Mouse (Mus musculus) hindbrain, embryonic 14.5 days (tissue): ENCODE data around the gene Adgrg1. TPM values are rescaled to one million over a fixed set of nuclear protein-coding genes. Genes with fewer than 3 reads are reported as not detected.
A peak's percentile ranks its signal among the peaks of the same experiment; 100 is the strongest.

Experiments used
- ATAC-seq: fragments of 200-750 bp; cut with Nextera tagmentation; 2 replicates; pipeline ENCODE4 v1.8.0; 2017; ENCODE audit warnings: moderate number of reproducible peaks, mild to moderate bottlenecking, moderate TSS enrichment, moderate library complexity; ENCODE audit not compliant: low FRiP score
- DNase-seq: peaks from one replicate; pipeline ENCODE4 v3.0.0-alpha.2; 2015; ENCODE audit warnings: low spot score
- H3K27ac ChIP-seq: fragments of 300-500 bp; sonication (generic); 2 replicates; pipeline ENCODE4 v1.5.1; 2014; ENCODE audit warnings: mild to moderate bottlenecking, moderate library complexity
- H3K27me3 ChIP-seq: fragments of 300-500 bp; sonication (generic); 2 replicates; pipeline ENCODE4 v1.6.1; 2014; ENCODE audit warnings: mild to moderate bottlenecking, low read length, mixed read lengths; ENCODE audit not compliant: control insufficient read depth, insufficient read depth
- H3K36me3 ChIP-seq: fragments of 300-500 bp; sonication (generic); replicated peaks from 2 replicates; pipeline ENCODE4 v1.6.1; 2014; ENCODE audit not compliant: control insufficient read depth, insufficient read depth
- H3K4me1 ChIP-seq: fragments of 300-500 bp; sonication (generic); replicated peaks from 2 replicates; pipeline ENCODE4 v1.6.1; 2014; ENCODE audit warnings: antibody characterized with exemption, low read length, mixed read lengths; ENCODE audit not compliant: control insufficient read depth, insufficient read depth
- H3K4me2 ChIP-seq: fragments of 300-500 bp; sonication (generic); replicated peaks from 2 replicates; pipeline ENCODE4 v1.6.1; 2014; ENCODE audit warnings: mild to moderate bottlenecking, moderate library complexity
- H3K4me3 ChIP-seq: fragments of 300-500 bp; sonication (generic); replicated peaks from 2 replicates; pipeline ENCODE4 v1.5.1; 2014; ENCODE audit warnings: mild to moderate bottlenecking, low read length
- H3K9ac ChIP-seq: fragments of 300-500 bp; sonication (generic); 2 replicates; pipeline ENCODE4 v1.6.1; 2014
- H3K9me3 ChIP-seq: fragments of 300-500 bp; sonication (generic); 2 replicates; pipeline ENCODE4 v1.6.1; 2016; ENCODE audit warnings: low read length; ENCODE audit not compliant: control insufficient read depth
- WGBS: fragments of 180-500 bp; shearing (Covaris S2); extraction: QIAGEN DNeasy Blood & Tissue Kit; methylation state at CpG from one replicate; pipeline ENCODE4 v1.1.7; 2014; 5-methylcytosine and 5-hydroxymethylcytosine counted together
- polyA plus RNA-seq: library from polyadenylated mRNA; unstranded; fragments of >200 nt; fragmentation: Nextera tagmentation; extraction: Ambion mirVana; gene quantifications from 2 replicates; pipeline ENCODE4 v1.2.1, GENCODE M21; 2014

Adgrg1 gene
- polyA plus RNA-seq: 115 and 123 TPM in 2 replicates

DNA sequence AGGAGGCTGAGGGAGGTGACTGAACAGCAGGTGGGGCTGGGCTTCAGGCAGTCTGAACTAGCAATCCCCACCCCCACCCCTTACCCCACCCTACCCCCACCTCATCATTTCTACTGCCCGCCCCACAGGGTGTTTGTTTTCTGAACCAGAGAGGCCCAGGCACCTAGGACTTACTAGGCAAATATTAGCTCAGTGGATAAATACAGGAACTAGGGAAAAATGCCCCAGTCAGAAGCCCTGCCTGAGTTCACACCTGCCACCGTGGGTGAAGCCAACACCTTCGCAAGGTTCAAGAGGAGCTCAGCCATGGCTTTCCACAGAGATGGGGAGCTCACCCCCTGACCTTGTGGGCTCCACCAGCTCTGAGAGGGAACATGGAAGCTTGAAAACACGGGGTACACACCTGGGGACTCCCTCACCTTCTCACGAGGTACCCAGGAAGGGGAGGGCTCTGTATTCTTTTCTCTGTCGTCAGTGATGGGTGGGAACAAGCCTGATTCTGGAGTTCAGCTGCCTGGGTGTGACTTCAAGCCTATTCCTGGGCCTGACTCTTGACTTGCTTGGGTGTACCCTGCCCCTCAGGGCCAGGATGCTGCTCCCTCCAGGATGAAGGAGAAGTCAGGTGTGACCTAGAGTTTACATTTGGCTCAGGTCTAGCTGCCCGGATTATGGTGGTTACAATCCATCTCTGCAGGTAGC lies at the start of gene Adgrg1:
Gene Adgrg1, plus strand, starts transcription at position 285 of the 699 bp plus-strand sequence.
- WGBS: 60% methylated on average over 7 of the region's 7 CpGs
- H3K4me1 ChIP-seq: peaks cover 19% of the 10 kb centered on the region
- no peaks in the 10 kb centered on the region for H3K36me3 ChIP-seq
- no peaks in the 10 kb centered on the region for H3K9me3 ChIP-seq
- no peaks in the 10 kb centered on the region for H3K27me3 ChIP-seq
- no peak within 1 kb of the TSS for H3K4me3 ChIP-seq
- H3K9ac ChIP-seq: no peak within 1 kb of the TSS
- H3K27ac ChIP-seq: no peak within 1 kb of the TSS
- ATAC-seq (no peak), DNase-seq (no peak)
- H3K4me2 ChIP-seq: no peak within 1 kb of the TSS

DNA sequence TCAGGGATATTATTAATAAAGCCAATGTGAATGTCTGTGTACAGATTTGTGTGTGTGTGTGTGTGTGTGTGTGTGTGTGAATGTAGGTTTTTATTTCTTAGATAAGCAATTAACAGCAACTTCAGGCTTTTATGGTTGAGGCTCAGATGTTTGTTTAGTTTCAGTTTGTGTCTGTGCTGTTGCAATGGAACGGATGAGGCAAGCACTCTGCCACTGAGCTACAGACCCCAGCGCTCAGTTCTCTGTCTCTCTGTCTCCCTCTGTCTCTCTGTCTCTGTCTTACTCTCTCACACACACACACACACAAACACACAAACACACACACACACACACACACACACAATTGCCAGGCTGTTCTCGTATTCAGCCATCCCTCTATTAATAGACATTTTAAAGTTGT lies 46.3 kb upstream of the Adgrg1 start:
- Histone ChIP-seq H3K9me3 (no peaks in the 10 kb centered on the region), H3K4me2 (no peak overlapping the region), H3K27me3 (no peaks in the 10 kb centered on the region), H3K36me3 (no peaks in the 10 kb centered on the region), H3K27ac (no peak overlapping the region), H3K4me3 (no peak overlapping the region), H3K9ac (no peak overlapping the region), H3K4me1 (no peaks in the 10 kb centered on the region)
- no peak for ATAC-seq
- no peak for DNase-seq
- WGBS: 90% methylated on average over 3 of the region's 3 CpGs

DNA sequence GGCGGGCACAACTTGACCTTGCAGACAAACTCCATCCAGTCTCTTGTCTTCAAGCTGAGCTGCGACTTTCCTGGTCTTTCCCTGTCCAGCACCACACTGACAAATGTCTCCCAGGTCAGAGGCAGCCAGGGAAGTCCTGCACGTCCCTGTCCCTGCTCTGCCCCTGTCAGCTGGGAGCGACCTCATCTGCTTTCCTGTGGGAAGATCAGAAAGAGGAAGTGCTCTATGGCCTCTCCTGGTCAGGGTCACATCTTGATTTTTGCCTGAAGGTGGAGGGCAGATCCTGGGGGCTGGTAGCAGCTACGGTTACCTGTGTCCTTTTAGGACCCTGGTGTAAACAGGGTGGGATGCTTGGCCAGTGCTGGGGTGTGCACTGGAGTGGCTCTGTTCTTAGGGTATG lies 40.6 kb upstream of the Adgrg1 start:
- ATAC-seq (no peak), DNase-seq (no peak)
- H3K4me2 ChIP-seq: no peak overlapping the region
- H3K4me3 ChIP-seq: no peak overlapping the region
- WGBS: 61% methylated on average over 5 of the region's 5 CpGs
- H3K9me3 ChIP-seq: no peaks in the 10 kb centered on the region
- no peaks in the 10 kb centered on the region for H3K4me1 ChIP-seq
- no peaks in the 10 kb centered on the region for H3K36me3 ChIP-seq
- no peak overlapping the region for H3K9ac ChIP-seq
- H3K27ac ChIP-seq: no peak overlapping the region
- H3K27me3 ChIP-seq: no peaks in the 10 kb centered on the region

DNA sequence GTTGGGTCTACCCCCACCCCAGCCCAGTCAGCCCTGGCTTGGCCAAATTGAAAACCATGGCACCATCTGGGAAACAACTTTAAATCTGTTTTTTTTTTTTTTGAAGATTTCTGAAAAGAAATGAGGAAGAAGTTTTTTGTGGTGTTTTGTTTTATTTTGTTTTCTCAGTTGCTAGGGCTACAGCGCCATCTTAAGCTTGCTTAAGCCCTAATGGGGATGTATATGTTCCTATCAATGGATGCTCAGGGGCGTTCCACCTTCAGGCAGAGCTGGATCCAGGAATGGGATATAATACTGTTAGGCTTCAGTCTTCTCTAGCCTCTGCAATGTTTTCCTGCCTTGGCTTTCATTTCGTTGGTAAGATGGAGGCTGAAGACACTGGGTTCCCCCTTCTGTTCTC lies 39.4 kb upstream of the Adgrg1 start:
- H3K4me3 ChIP-seq: no peak overlapping the region
- H3K27me3 ChIP-seq: no peaks in the 10 kb centered on the region
- no peak overlapping the region for H3K4me2 ChIP-seq
- DNase-seq (no peak), ATAC-seq (no peak)
- H3K36me3 ChIP-seq: no peaks in the 10 kb centered on the region
- no peak overlapping the region for H3K27ac ChIP-seq
- WGBS: 80% methylated on average over 3 of the region's 3 CpGs
- no peaks in the 10 kb centered on the region for H3K4me1 ChIP-seq
- no peak overlapping the region for H3K9ac ChIP-seq
- no peaks in the 10 kb centered on the region for H3K9me3 ChIP-seq

DNA sequence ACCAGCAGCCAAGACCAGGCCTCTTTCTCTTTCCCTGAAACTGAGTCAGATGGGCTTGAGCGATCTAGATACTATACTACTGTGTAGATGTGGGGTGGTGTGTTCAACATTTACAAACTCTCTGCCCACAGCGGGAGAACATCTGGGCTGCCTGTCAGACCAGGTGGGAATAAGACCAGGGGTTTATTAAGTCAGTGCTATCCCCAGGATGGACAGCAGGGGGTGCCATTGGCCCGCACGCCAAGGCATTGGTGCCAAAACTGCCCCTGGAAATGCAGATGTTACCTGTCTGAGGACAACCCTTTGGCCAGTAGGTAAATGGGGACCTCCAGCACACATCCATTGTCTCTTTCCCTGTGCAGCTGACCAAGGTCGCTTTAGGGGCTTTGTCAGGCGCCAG lies 32.0 kb upstream of the Adgrg1 start:
- no peak overlapping the region for H3K9ac ChIP-seq

DNA sequence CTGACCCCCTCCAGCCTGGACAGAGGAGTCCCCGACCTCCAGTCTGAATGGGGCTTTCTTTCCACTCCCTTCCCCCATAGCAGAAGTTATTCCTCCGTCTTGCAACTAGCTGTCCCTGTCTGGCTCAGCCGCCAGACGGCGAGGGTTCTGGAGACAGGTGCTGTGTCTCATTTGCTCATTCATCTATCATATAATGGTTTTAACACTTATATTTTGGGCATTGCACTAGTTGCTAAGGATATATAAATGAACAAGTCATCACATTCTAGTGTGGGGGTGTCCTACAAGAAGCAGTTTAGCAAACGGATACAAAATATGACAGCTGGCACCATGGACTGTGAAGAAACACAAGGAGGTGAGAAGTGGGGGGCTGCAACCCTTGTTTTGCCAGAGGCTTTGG lies 29.4 kb upstream of the Adgrg1 start:
- H3K4me3 ChIP-seq: no peak overlapping the region
- H3K4me2 ChIP-seq: no peak overlapping the region
- no peak overlapping the region for H3K9ac ChIP-seq
- H3K36me3 ChIP-seq: no peaks in the 10 kb centered on the region
- H3K27me3 ChIP-seq: no peaks in the 10 kb centered on the region
- no peak overlapping the region for H3K27ac ChIP-seq
- H3K9me3 ChIP-seq: no peaks in the 10 kb centered on the region
- DNase-seq (no peak), ATAC-seq (no peak)
- WGBS: 48% methylated on average over 6 of the region's 6 CpGs
- no peaks in the 10 kb centered on the region for H3K4me1 ChIP-seq

More for the DNA sequence above, 32.0 kb upstream of the Adgrg1 start:
- no peaks in the 10 kb centered on the region for H3K36me3 ChIP-seq
- H3K27ac ChIP-seq: no peak overlapping the region
- WGBS: 10% methylated on average over 6 of the region's 6 CpGs
- no peaks in the 10 kb centered on the region for H3K27me3 ChIP-seq
- DNase-seq: peak; percentile 80
- H3K4me1 ChIP-seq: no peaks in the 10 kb centered on the region
- no peak overlapping the region for H3K4me3 ChIP-seq
- no peak for ATAC-seq
- H3K4me2 ChIP-seq: no peak overlapping the region
- no peaks in the 10 kb centered on the region for H3K9me3 ChIP-seq

DNA sequence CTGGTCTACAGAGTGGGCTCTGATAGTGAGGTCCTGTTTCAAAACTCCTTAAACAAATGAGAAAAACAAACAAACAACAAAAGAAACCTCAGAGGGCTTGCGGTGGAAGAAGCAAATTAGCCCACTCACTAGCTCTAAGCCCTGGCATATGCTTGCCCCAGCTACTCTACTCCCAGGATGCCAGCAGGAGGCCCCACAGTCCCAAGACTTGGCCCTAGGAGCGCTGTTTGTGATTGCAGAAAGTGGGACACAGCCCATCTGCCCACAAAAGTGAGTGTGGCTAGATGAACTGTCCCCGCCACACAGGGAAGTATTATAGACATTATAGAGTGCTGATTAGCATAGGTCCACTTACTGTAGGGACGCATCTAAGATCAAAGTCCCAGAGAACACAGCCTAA lies 26.1 kb upstream of the Adgrg1 start:
- Histone ChIP-seq H3K9ac (no peak overlapping the region), H3K36me3 (no peaks in the 10 kb centered on the region), H3K4me3 (no peak overlapping the region), H3K27me3 (no peaks in the 10 kb centered on the region), H3K9me3 (no peaks in the 10 kb centered on the region), H3K27ac (no peak overlapping the region), H3K4me2 (no peak overlapping the region), H3K4me1 (no peaks in the 10 kb centered on the region)
- 80% methylated on average over 4 of the region's 4 CpGs for WGBS
- DNase-seq: no peak
- no peak for ATAC-seq

DNA sequence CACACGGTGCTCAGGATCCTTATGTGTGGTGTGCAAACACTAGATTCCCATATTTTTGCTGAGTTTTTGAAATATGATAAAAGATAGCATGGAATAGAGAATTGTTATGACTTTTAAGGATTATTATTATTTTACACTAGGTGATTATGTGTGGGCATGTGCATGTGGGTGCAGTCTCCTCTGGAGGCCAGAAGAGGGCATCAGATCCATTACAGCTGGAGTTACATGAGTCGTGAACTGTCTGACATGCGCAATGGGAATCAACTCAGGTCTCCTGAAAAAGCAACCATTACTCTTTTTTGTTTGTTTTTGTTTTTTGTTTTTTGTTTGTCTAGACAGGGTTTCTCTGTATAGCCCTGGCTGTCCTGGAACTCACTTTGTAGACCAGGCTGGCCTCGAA lies 25.5 kb upstream of the Adgrg1 start:
- no peak for DNase-seq
- WGBS: 93% methylated on average over 4 of the region's 4 CpGs
- H3K27me3 ChIP-seq: no peaks in the 10 kb centered on the region

DNA sequence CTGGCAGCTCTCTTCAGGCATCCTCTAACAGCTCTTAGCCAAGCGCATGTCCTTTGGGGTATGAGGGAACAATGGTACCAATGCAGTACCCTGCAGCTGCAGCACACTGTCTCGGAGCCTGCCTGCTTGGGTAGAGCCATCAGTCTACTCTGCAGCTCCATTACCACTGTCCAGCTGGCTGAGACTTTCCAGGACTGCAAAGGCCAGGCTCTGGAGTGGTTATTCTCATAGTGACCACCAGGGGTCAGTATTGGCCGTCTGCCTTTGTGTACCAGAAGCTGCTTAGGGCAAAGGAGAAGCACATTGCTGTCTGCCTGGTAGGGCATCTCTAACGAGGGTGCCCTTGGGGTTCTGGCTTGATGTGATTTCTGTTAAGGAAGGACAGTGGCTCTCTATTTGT lies 24.5 kb upstream of the Adgrg1 start:
- no peak overlapping the region for H3K9ac ChIP-seq
- H3K27ac ChIP-seq: 0 out of 2 replicates have a peak overlapping the region, but pooled peaks have one; percentile 20
- DNase-seq (peak; percentile 89), ATAC-seq (peak; percentile 81)
- H3K4me3 ChIP-seq: no peak overlapping the region
- no peaks in the 10 kb centered on the region for H3K9me3 ChIP-seq
- no peaks in the 10 kb centered on the region for H3K4me1 ChIP-seq
- no peaks in the 10 kb centered on the region for H3K36me3 ChIP-seq
- no peaks in the 10 kb centered on the region for H3K27me3 ChIP-seq
- no peak overlapping the region for H3K4me2 ChIP-seq
- 17% methylated on average over 4 of the region's 4 CpGs for WGBS

More for the DNA sequence above, 25.5 kb upstream of the Adgrg1 start:
- no peak for ATAC-seq
- no peak overlapping the region for H3K4me3 ChIP-seq
- no peak overlapping the region for H3K9ac ChIP-seq
- no peaks in the 10 kb centered on the region for H3K36me3 ChIP-seq
- no peaks in the 10 kb centered on the region for H3K9me3 ChIP-seq
- H3K4me2 ChIP-seq: no peak overlapping the region
- no peaks in the 10 kb centered on the region for H3K4me1 ChIP-seq
- H3K27ac ChIP-seq: no peak overlapping the region

DNA sequence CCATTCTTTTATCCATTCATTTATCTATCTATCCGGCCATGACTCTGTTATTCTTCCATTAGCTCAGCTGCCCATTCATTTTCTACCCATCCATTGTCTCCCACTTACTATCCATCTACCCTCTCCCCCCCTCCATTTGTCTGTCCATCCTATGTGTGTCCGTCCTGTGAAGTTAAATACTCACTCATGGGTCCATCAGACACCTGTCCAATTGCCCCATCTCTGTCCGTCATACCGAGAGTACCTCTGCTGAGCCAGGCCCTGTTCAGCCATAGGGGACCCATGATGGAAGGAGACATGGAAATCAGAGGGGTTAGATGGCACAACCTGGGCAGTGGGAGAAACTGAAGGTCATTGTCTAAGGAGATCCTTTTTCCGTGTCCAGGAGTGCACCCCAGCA lies 24.1 kb upstream of the Adgrg1 start:
- H3K4me3 ChIP-seq: no peak overlapping the region
- no peak overlapping the region for H3K9ac ChIP-seq
- no peaks in the 10 kb centered on the region for H3K9me3 ChIP-seq
- no peaks in the 10 kb centered on the region for H3K27me3 ChIP-seq
- DNase-seq (no peak), ATAC-seq (peak; percentile 33)
- WGBS: 73% methylated on average over 5 of the region's 5 CpGs
- H3K27ac ChIP-seq: peak overlapping the region; percentile 20; the same call in 1 of the 2 replicates
- no peaks in the 10 kb centered on the region for H3K4me1 ChIP-seq
- no peak overlapping the region for H3K4me2 ChIP-seq
- H3K36me3 ChIP-seq: no peaks in the 10 kb centered on the region
